Mouse (Mus musculus): ENCODE results near the gene Klrd1.
"Not testable (repeated sequence)": the region's sequence is repeated elsewhere in the genome, so short reads cannot be mapped to it uniquely, and the experiment has no call there.

Gene Klrd1

DNA sequence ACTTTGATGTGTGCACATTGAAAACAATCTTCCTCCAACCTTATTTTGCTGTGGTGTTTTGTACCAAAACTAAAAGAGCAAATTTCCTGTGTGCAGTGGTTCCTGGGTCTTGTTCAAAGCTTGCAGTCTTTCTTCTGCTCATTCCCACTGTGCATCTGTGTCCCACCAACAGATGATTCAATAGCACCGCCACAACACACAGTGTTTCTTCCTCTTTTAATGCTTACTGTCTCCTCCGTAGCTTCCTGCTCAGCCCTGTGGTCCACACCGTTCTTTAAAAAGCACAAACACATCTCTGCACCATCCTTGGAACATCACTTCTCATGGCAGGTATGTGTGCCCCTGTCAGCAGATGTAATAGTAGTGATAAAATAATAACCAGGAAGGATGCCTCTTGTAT, at the start of gene Klrd1:
TSS of gene Klrd1 (plus strand) at position 275 of the 400 bp plus-strand sequence.
- no peak for DNase-seq

DNA sequence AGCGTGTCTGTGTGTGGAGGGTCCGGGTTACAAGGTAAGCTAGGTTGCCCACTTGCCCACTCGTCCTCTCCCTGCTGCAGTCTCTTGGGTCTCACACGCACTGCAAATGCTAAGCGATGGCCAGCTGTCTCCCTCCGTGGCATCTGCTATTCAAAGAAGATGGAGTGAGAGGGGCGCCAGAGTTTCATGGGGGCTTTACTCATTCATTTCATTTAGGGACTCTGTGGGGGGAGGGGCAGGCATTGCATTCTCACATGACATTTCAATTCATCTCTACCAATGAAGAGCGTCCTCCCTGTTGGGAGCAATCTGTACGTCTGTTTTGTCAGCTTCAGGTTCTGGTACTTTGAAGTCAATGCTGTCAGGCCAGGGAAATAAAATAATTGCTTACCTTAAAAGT, 49.7 kb upstream of the Klrd1 start:
- DNase-seq = peak; percentile 21

- DNase-seq = peak; percentile 63
Observed at GRCm38 (mm10) chr6:129542540-129542939, 49.0 kb upstream of the Klrd1 start.

- DNase-seq = peak; percentile 67
Observed at GRCm38 (mm10) chr6:129543709-129544606, 47.6 kb upstream of the Klrd1 start.

GRCm38 (mm10) chr6:129547277-129547676, 44.3 kb upstream of the Klrd1 start:
- DNase-seq = no peak

DNA sequence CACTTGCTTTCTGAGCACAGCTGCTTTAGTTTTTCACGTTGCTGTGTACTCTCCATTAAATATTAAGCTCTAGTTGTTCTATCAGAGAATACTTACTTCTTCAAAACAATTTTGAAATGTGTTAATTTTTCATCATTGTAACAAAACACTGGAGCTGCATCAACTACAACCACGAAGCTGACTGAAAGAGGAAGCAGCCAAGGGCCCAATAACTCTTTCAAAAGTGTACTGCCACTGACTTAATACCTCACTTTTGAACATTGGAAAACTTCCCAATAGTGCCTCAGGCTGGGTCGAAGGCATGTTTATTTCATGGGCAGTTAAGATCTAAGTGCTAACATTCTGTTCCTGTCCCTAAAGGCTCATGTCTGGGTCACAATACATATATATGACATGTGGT, 43.6 kb upstream of the Klrd1 start:
- no peak for DNase-seq

DNA sequence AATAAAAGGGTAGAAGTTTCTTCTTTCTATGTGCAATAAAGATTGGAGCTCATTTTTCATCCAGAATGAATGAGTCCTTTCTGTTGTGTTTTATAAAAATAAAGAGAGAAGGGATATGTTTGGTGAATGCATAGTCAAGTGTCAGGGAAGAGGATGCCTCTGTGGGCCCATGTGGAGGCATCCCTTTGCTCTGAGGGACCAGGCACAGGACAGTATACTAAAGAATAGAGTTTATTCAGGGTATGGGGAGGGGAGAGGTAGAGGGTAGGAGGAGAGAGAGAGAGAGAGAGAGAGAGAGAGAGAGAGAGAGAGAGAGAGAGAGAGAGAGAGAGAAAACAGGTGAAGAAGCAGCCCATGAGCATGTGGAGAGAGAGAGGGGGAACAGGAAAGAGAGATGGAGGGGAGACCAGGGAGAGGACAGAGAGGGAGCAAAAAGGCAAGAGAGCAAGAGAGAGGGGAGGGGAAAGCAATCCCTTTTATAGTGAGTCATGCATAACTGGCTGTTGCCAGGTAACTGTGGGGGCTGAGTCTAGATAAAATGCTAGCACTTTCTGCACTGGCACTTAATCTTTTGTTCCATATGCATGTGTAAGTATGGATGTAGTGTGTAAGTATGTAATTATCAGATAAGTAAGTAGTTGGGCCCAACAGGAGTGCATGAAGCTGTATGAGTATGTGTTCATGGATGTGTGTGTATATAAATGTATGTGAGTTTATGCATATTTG, 34.1 kb upstream of the Klrd1 start:
- no peak for DNase-seq

DNA sequence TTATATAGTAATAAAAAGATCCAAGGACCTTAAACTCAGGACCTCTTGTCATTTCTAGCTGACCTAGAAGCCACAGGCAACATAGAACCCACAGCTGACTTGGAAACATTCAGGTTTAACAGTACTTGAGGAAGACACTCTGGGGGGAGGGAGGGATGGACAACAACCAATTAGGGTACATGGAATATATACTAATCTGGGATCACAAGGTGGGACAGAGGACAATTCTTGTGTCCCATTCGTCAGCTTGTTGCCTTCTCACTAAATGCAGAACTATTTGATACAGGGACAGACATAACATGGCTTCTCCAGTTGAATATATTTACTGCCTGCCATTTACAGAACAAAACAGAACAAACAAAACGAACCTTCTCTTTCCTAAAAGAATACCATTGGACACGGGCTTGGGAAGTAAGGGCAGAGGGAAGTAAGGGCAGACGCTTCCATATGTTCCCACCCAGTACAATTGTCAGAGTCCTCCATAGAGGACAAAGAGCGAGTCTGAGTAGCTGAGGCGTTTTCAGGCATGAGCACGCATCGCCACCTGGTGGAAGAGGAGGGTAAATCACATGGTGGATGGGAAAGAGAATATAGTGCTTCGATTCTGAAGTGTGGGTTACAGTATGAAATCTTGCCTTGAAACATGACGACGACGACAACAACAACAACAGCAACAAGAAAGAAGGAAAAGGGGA, 32.5 kb upstream of the Klrd1 start:
- DNase-seq = peak; percentile 41

DNA sequence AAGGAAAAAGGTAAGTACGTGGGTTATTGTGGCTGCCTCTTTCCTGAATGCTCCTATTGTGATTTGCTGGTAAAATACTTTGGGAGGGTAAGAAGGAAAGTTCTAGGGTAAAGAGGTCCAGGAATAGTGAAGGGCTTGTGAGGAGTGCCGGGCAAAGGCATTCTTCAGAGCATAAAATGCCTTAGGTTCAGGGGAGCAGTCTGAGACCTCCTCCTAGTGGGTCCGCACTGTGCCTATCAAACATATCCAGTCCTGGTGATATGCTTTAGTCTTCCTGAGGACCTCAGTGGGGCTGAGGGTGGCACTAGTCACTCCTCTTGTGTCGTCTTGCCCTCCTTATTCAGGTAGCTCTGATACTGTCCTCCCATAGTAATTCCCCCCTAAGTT, 31.9 kb upstream of the Klrd1 start:
- no peak for DNase-seq

GRCm38 (mm10) chr6:129565257-129565656, 26.3 kb upstream of the Klrd1 start:
- no peak for DNase-seq

GRCm38 (mm10) chr6:129575315-129575714, 16.3 kb upstream of the Klrd1 start:
- no peak for DNase-seq

DNA sequence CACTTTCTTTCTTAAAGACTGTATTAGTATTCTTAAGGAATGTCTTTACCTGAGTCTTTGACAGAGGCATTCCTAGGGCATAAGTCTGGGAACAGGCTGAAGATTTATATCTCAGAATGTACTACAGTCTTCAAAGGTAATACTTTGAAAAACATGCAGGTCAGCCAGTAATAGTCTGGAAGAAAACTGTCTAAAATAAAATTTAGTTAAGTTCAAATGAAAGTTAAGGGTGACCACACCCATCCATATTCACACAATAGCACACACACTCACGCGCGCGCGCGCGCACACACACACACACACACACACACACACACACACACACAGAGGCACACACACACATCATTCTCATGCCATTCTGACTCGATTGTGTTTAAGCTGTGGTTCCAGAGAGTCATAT, 14.0 kb upstream of the Klrd1 start, which contains the start of gene Klre1:
TSS of gene Klre1 (plus strand) at position 301 of the 400 bp plus-strand sequence.
- no peak for DNase-seq

DNA sequence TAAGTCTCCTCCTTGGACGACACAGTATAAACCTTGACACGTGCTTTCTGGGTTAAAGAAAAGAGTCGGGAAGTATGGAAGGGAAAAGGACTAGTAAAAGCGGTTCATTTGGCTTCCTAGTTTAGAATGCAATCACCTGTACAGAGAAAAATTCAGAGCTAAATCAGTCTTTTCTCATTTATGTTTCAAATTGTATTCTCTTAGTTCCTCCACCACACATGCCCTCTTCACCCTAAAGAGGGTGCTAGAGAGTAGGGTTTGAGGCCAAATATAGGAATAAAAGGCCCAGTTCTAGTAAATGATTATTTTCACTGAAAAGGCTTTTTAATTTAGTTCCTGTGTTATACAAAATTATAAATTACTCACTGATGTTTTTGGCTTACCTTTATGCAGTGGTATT, 10.3 kb upstream of the Klrd1 start:
- no peak for DNase-seq

GRCm38 (mm10) chr6:129581896-129582295, 9.7 kb upstream of the Klrd1 start:
- DNase-seq = no peak

DNA sequence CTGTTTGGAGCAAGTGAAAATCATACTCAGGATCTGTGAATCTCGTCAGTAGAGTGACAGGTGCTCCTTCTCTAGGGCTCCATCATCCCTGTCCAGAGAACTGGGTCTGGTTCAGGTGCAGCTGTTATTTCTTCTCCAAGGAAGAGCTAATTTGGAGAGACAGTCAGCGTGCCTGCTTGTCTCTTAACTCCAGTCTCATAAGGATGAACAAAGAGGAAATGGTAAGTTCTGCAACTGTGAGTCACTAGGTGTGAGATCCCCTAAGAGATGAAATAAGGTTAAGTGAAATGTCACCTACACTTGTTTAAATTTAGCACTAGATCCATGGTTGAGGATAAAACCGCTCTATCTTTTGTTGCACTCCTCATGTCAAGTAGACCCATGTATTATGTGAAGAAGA, 8.6 kb upstream of the Klrd1 start:
- no peak for DNase-seq

DNA sequence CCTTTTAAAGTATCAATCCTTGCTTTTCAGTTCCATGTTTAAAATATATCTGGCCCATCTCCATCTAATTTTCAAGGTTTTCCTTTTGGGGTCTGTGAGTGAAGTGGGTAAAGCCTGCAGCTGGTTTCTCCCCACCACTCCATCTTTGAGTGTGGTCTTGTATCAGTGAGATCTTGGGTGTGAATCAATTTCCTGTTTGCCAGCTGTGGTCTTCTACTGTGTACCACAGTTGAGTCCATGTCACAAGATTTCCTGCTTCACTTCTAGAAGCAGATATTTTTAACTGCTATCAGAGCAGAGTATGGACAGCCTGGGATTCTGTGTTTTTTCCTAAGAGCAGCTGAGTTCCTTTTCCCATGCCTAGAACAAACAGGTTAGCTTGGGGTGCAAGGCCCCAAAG, 16.8 kb downstream of the Klrd1 start:
- DNase-seq = no peak

DNA sequence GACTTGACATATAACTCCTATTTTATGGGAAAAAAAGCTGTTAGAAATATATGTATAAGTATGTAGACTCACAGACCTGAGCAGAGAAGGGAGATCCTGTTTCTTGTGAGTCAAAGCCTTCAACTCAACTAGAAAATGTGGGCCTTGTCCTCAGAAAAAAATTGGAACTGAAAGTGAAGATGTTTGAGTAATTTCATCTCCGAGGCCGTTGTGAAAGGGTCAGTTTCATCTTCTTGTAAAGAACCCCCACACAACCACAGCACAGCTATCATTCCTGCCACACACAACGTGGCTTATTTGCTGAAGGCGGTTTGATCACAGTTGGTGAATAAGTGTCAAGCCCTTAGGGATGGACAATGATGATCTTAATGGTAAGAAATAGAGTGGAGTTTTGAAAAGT, 32.2 kb downstream of the Klrd1 start, which contains the start of gene Klrk1:
TSS of gene Klrk1 (minus strand) at position 130 of the 400 bp plus-strand sequence.
- no peak for DNase-seq

DNA sequence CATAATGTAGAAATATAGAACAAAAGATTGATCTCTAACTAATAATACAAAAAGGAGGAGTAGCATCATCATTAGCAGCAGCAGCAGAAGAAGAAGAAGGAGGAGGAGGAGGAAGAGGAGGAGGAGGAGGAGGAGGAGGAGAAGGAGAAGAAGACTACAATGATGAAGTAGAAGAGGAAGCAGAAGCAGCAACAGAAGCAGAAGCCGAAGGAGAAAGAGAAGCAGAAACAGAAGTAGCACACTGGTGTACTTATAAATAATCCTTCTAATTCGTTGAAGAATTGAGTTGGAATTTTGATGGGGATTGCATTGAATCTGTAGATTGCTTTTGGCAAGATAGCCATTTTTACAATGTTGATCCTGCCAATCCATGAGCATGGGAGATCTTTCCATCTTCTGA, 39.5 kb downstream of the Klrd1 start:
- DNase-seq = not testable (repeated sequence)

GRCm38 (mm10) chr6:129643237-129643636, 51.7 kb downstream of the Klrd1 start, which contains the start of gene Klrc3:
Gene Klrc3 (minus strand): TSS chr6:129643337.
- DNase-seq = not testable (repeated sequence)

GRCm38 (mm10) chr6:129644054-129644453, 52.5 kb downstream of the Klrd1 start:
- DNase-seq = not testable (repeated sequence)

All from kidney, adult 11 months (tissue).